Comparison of ENCODE assay signal across 8 mouse cellular contexts in genomic region chr7:89998006-89998623, GRCm38 (mm10). TPM values are rescaled to one million over a fixed set of nuclear protein-coding genes. Genes with fewer than 3 reads are reported as not detected.
DNase-seq lines count a peak whose midpoint lies in the region; ATAC-seq lines count a peak whose summit lies in the region.

No protein-coding gene starts in this region.

- H3K9ac ChIP-seq in embryonic facial prominence, embryonic 11.5 days (replicated peaks; ENCODE audit: low read length): no peak overlapping the region

- ATAC-seq in embryonic facial prominence, embryonic 11.5 days (replicated peaks; ENCODE audit: insufficient number of reproducible peaks, low FRiP score, low TSS enrichment, low read depth): 0 out of 2 replicates have a peak, but pooled peaks have one; percentile 29
- peak; percentile 73 to 74; a peak in 3 of 4 replicates for ATAC-seq in hematopoietic stem cell, adult 5-6 weeks (replicated peaks in 1 of 2; ENCODE audit: insufficient read depth in 1 of 2, low FRiP score in 2 of 2, low TSS enrichment in 1 of 2, low read depth in 1 of 2, poor library complexity in 2 of 2, severe bottlenecking in 2 of 2)
- peak; percentile 81 for ATAC-seq in megakaryocyte-erythroid progenitor cell, adult 5-6 weeks (replicated peaks; ENCODE audit: low FRiP score, low TSS enrichment, poor library complexity, severe bottlenecking)

- H3K4me1 ChIP-seq in embryonic facial prominence, embryonic 11.5 days (ENCODE audit: control insufficient read depth, insufficient read depth, low read length): no peaks in the 10 kb centered on the region

- WGBS in embryonic facial prominence, embryonic 11.5 days: 14% methylated on average over 10 of the region's 10 CpGs

- intact Hi-C loops in gastrocnemius, postnatal 14 days (cut with DNase I; ENCODE audit: low total_unique reads): loop anchor here (5.0 kb wide), 1 partner anchor 269 kb away; the partner anchor contains the start of gene Ccdc83

- no peaks in the 10 kb centered on the region for H3K27me3 ChIP-seq in embryonic facial prominence, embryonic 11.5 days (ENCODE audit: control insufficient read depth, insufficient read depth, low read length)

- H3K27ac ChIP-seq in embryonic facial prominence, embryonic 11.5 days (replicated peaks; ENCODE audit: low read depth, low read length): no peak overlapping the region

- H3K9me3 ChIP-seq in embryonic facial prominence, embryonic 11.5 days (replicated peaks; ENCODE audit: control insufficient read depth, low read length): no peaks in the 10 kb centered on the region

- H3K4me3 ChIP-seq in embryonic facial prominence, embryonic 11.5 days (ENCODE audit: low read depth, low read length): no peak overlapping the region

- no peaks in the 10 kb centered on the region for H3K36me3 ChIP-seq in embryonic facial prominence, embryonic 11.5 days (replicated peaks; ENCODE audit: control insufficient read depth, insufficient read depth, low read depth, low read length)

- peak; percentile 13 for DNase-seq in gastrocnemius, postnatal 14 days
- DNase-seq in gastrocnemius, postnatal 4 days (ENCODE audit: low spot score in 2 of 2): no peak
- DNase-seq in adrenal gland, postnatal 10 days: peak; percentile 55
- DNase-seq in embryonic facial prominence, embryonic 11.5 days (ENCODE audit: low spot score): peak; percentile 85
- DNase-seq in layer of hippocampus, postnatal 10 days (ENCODE audit: low spot score in 2 of 2): peak; percentile 40 to 66
- DNase-seq in spleen, adult 12 weeks (ENCODE audit: low spot score): peak; percentile 56

- H3K4me2 ChIP-seq in embryonic facial prominence, embryonic 11.5 days (ENCODE audit: low read depth, low read length): no peak overlapping the region

RNA-seq across cellular contexts. Expression of gene Eed, which starts 17.3 kb away (rescaled TPM):
- 10 to 100 TPM; 19.1 to 26.6 TPM for total RNA-seq in gastrocnemius, postnatal 14 days (2021)
- 10 to 100 TPM; 34.3 to 49.6 TPM for total RNA-seq in gastrocnemius, postnatal 4 days (2021)
- 10 to 100 TPM; 46.0 to 52.6 TPM for total RNA-seq in adrenal gland, postnatal 10 days (2021)
- polyA plus RNA-seq in embryonic facial prominence, embryonic 11.5 days (2014; fragmentation: Nextera tagmentation; extraction: Ambion mirVana): 93.2 and 100 TPM in 2 replicates
- 175 and 180 TPM in 2 replicates for total RNA-seq in hematopoietic stem cell, adult 5-6 weeks (2017)
- total RNA-seq in layer of hippocampus, postnatal 10 days (2021): 10 to 100 TPM; 27.9 to 34.0 TPM
- 97.7 and 117 TPM in 2 replicates for total RNA-seq in megakaryocyte-erythroid progenitor cell, adult 5-6 weeks (2014; fragmentation: Nextera tagmentation)
- 131 and 152 TPM in 2 replicates for total RNA-seq in megakaryocyte-erythroid progenitor cell, adult 5-6 weeks (2017)

RNA-seq across cellular contexts. Expression of gene Hikeshi, which starts 57.1 kb away (rescaled TPM):
- total RNA-seq in gastrocnemius, postnatal 14 days (2021): 10 to 100 TPM; 78.7 to 78.9 TPM
- total RNA-seq in gastrocnemius, postnatal 4 days (2021): 10 to 100 TPM; 69.4 to 98.6 TPM
- total RNA-seq in adrenal gland, postnatal 10 days (2021): 10 to 100 TPM; 71.6 to 83.5 TPM
- polyA plus RNA-seq in embryonic facial prominence, embryonic 11.5 days (2014; fragmentation: Nextera tagmentation; extraction: Ambion mirVana): 166 and 184 TPM in 2 replicates
- 86.6 and 131 TPM in 2 replicates for total RNA-seq in hematopoietic stem cell, adult 5-6 weeks (2017)
- 10 to 100 TPM; 85.4 to 89.8 TPM for total RNA-seq in layer of hippocampus, postnatal 10 days (2021)
- 78.2 and 103 TPM in 2 replicates for total RNA-seq in megakaryocyte-erythroid progenitor cell, adult 5-6 weeks (2014; fragmentation: Nextera tagmentation)
- 129 and 134 TPM in 2 replicates for total RNA-seq in megakaryocyte-erythroid progenitor cell, adult 5-6 weeks (2017)

Comparison
In these comparisons a context has a peak if more than half of its experiments do, and no peak if none do; other contexts are left out.
1. DNase-seq: peak in gastrocnemius, postnatal 14 days (single experiment), adrenal gland, postnatal 10 days (single experiment), embryonic facial prominence, embryonic 11.5 days (single experiment), layer of hippocampus, postnatal 10 days (2 of 2) and spleen, adult 12 weeks (single experiment); none in gastrocnemius, postnatal 4 days (0 of 2).
2. ATAC-seq: peak in every context shown above with its lines; median percentile 81 in megakaryocyte-erythroid progenitor cell, adult 5-6 weeks; 74 in hematopoietic stem cell, adult 5-6 weeks; 29 in embryonic facial prominence, embryonic 11.5 days.